Mouse (Mus musculus) cerebellum, adult 2 months (tissue): ENCODE measurements around the gene Olfr1122.
"Not testable (repeated sequence)": the region's sequence is repeated elsewhere in the genome, so short reads cannot be mapped to it uniquely, and the experiment has no call there.

Source experiments
- CTCF ChIP-seq: fragments of 200-500 bp; IDR thresholded peaks from 2 replicates; pipeline ENCODE4 v1.5.1; 2011; ENCODE audit warnings: low read depth, mild to moderate bottlenecking, control low read depth, low read length, moderate library complexity, borderline replicate concordance; ENCODE audit not compliant: insufficient read depth
- POLR2A ChIP-seq: fragments of 200-500 bp; IDR thresholded peaks from 2 replicates; pipeline ENCODE4 v1.6.1; 2011; ENCODE audit warnings: low read length, control low read depth, borderline replicate concordance; ENCODE audit not compliant: insufficient read depth

DNA sequence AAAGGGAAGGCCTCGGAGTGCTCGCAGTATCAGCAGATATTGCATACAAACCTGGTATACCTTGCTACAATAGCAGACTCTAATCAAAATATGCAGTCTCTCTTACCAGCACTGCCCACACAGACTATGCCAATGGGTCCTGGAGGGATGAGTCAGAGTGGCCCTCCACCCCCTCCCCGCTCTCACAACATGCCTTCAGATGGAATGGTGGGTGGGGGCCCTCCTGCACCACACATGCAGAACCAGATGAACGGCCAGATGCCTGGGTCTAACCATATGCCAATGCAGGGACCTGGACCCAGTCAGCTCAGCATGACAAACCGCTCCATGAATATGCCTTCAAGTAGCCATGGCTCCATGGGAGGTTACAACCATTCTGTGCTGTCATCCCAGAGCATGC is 8.0 kb downstream of the Olfr1122 start:
- not testable (repeated sequence) for TF ChIP-seq CTCF, POLR2A
